Mouse (Mus musculus) ovary, postnatal 36 days (tissue): ENCODE data around the gene Xrcc1.

Source experiments
- DNase-seq: peaks from one replicate; pipeline ENCODE4 v3.0.0; 2022; ENCODE audit warnings: low spot score, mixed read lengths

Gene Xrcc1

GRCm38 (mm10) chr7:24565627-24566026 is 19.5 kb downstream of the Xrcc1 start:
- no peak for DNase-seq

GRCm38 (mm10) chr7:24566206-24566605 is 20.1 kb downstream of the Xrcc1 start:
- no peak for DNase-seq

- DNase-seq: no peak
These were observed 22.4 kb downstream of the Xrcc1 start for GRCm38 (mm10) chr7:24568512-24568911.

- no peak for DNase-seq
These were observed 25.0 kb downstream of the Xrcc1 start for GRCm38 (mm10) chr7:24571071-24571470.

- DNase-seq: no peak
These were observed 26.4 kb downstream of the Xrcc1 start for GRCm38 (mm10) chr7:24572455-24572854.

GRCm38 (mm10) chr7:24574224-24574796 is 28.2 kb downstream of the Xrcc1 start:
- DNase-seq: no peak

- DNase-seq: no peak
These were observed 31.7 kb downstream of the Xrcc1 start for GRCm38 (mm10) chr7:24577811-24578210.

- DNase-seq: no peak
These were observed 38.8 kb downstream of the Xrcc1 start for GRCm38 (mm10) chr7:24584876-24585275.

GRCm38 (mm10) chr7:24585995-24586394 is 39.9 kb downstream of the Xrcc1 start:
- no peak for DNase-seq

- no peak for DNase-seq
These were observed 40.7 kb downstream of the Xrcc1 start for GRCm38 (mm10) chr7:24586828-24587227.

GRCm38 (mm10) chr7:24587330-24588105 is 41.4 kb downstream of the Xrcc1 start, which contains the start of the genes Ethe1 and Zfp575:
TSS of gene Ethe1 (plus strand) at chr7:24587543.
TSS of gene Zfp575 (minus strand) at chr7:24587641.
- peak; percentile 51 for DNase-seq

GRCm38 (mm10) chr7:24588336-24588735 is 42.2 kb downstream of the Xrcc1 start:
- no peak for DNase-seq

GRCm38 (mm10) chr7:24591735-24592134 is 45.6 kb downstream of the Xrcc1 start:
- no peak for DNase-seq

- no peak for DNase-seq
These were observed 46.1 kb downstream of the Xrcc1 start for GRCm38 (mm10) chr7:24592163-24592562.

GRCm38 (mm10) chr7:24592781-24593180 is 46.7 kb downstream of the Xrcc1 start:
- no peak for DNase-seq

GRCm38 (mm10) chr7:24593621-24594308 is 47.7 kb downstream of the Xrcc1 start:
- peak; percentile 80 for DNase-seq

- DNase-seq: no peak
These were observed 48.3 kb downstream of the Xrcc1 start for GRCm38 (mm10) chr7:24594309-24594803.

- DNase-seq: no peak
These were observed 49.4 kb downstream of the Xrcc1 start for GRCm38 (mm10) chr7:24595464-24595863.

- no peak for DNase-seq
These were observed 52.0 kb downstream of the Xrcc1 start for GRCm38 (mm10) chr7:24598121-24598520.

GRCm38 (mm10) chr7:24599211-24600067 is 53.4 kb downstream of the Xrcc1 start:
- DNase-seq: no peak

- peak; percentile 95 for DNase-seq
These were observed 55.0 kb downstream of the Xrcc1 start for GRCm38 (mm10) chr7:24600941-24601597.
